8 mouse cellular contexts compared by ENCODE assay signal in genomic region chr7:45704730-45705442, GRCm38 (mm10). TPM values are rescaled to one million over a fixed set of nuclear protein-coding genes. Genes with fewer than 3 reads are reported as not detected.
DNase-seq lines count a peak whose midpoint lies in the region; ATAC-seq and TF ChIP-seq lines count a peak whose summit lies in the region.

Dbp (plus strand) TSS chr7:45705088.

- peak; percentile 79 for ATAC-seq in erythroid progenitor cell, adult 5-6 weeks (replicated peaks; ENCODE audit: low FRiP score, poor library complexity, severe bottlenecking)
- peak; percentile 91 for ATAC-seq in heart, embryonic 12.5 days (ENCODE audit: insufficient number of reproducible peaks, low FRiP score)
- peak; percentile 78 for ATAC-seq in kidney, postnatal 0 days (replicated peaks; ENCODE audit: low FRiP score, low read depth)
- ATAC-seq in liver, embryonic 12.5 days = peak; percentile 82
- ATAC-seq in stomach, embryonic 15.5 days (ENCODE audit: insufficient read depth, low FRiP score, low read depth) = peak; percentile 88

- peak within 1 kb of the TSS; percentile 91 for H3K9ac ChIP-seq in heart, embryonic 12.5 days
- H3K9ac ChIP-seq in kidney, postnatal 0 days (ENCODE audit: low read depth, low read length) = peak within 1 kb of the TSS; percentile 87
- peak within 1 kb of the TSS; percentile 81 for H3K9ac ChIP-seq in liver, embryonic 12.5 days
- H3K9ac ChIP-seq in stomach, embryonic 15.5 days = peak within 1 kb of the TSS; percentile 33

- H3K4me2 ChIP-seq in heart, embryonic 12.5 days = peak within 1 kb of the TSS; percentile 95
- peak within 1 kb of the TSS; percentile 93 for H3K4me2 ChIP-seq in kidney, postnatal 0 days (ENCODE audit: low read length)
- H3K4me2 ChIP-seq in liver, embryonic 12.5 days = peak within 1 kb of the TSS; percentile 100
- H3K4me2 ChIP-seq in stomach, embryonic 15.5 days = peak within 1 kb of the TSS; percentile 99

- no peaks in the 10 kb centered on the region for H3K79me3 ChIP-seq in C2C12 (ENCODE audit: low read depth)

- peak within 1 kb of the TSS; percentile 40 for H3ac ChIP-seq in C2C12 (ENCODE audit: control insufficient read depth, insufficient read length, low read depth)

- no peaks in the 10 kb centered on the region for H3K9me3 ChIP-seq in heart, embryonic 12.5 days (replicated peaks)
- H3K9me3 ChIP-seq in kidney, postnatal 0 days (replicated peaks; ENCODE audit: low read length) = no peaks in the 10 kb centered on the region
- no peaks in the 10 kb centered on the region for H3K9me3 ChIP-seq in liver, embryonic 12.5 days (replicated peaks)
- no peaks in the 10 kb centered on the region for H3K9me3 ChIP-seq in stomach, embryonic 15.5 days

- peak within 1 kb of the TSS; percentile 37 for H3K4me3 ChIP-seq in C2C12 (ENCODE audit: insufficient read depth, poor library complexity, severe bottlenecking)
- peak within 1 kb of the TSS; percentile 69 for H3K4me3 ChIP-seq in heart, embryonic 12.5 days
- peak within 1 kb of the TSS; percentile 63 for H3K4me3 ChIP-seq in kidney, postnatal 0 days (replicated peaks; ENCODE audit: low read depth, low read length)
- H3K4me3 ChIP-seq in liver, embryonic 12.5 days = peak within 1 kb of the TSS; percentile 71
- H3K4me3 ChIP-seq in stomach, embryonic 15.5 days (replicated peaks) = peak within 1 kb of the TSS; percentile 69

- no peaks in the 10 kb centered on the region for H3K36me3 ChIP-seq in C2C12 (ENCODE audit: control insufficient read depth, insufficient read depth)
- peaks cover 4% of the 10 kb centered on the region for H3K36me3 ChIP-seq in heart, embryonic 12.5 days
- H3K36me3 ChIP-seq in kidney, postnatal 0 days (ENCODE audit: insufficient read depth, low read length) = 0 out of 2 replicates have a peak, but pooled peaks cover 3% of the 10 kb centered on the region
- H3K36me3 ChIP-seq in liver, embryonic 12.5 days = peaks cover 7% of the 10 kb centered on the region
- H3K36me3 ChIP-seq in stomach, embryonic 15.5 days = no peaks in the 10 kb centered on the region

- peaks cover 64% of the 10 kb centered on the region for H3K4me1 ChIP-seq in heart, embryonic 12.5 days (replicated peaks)
- H3K4me1 ChIP-seq in kidney, postnatal 0 days (replicated peaks; ENCODE audit: insufficient read depth, low read length) = peaks cover 25% of the 10 kb centered on the region
- peaks cover 65% of the 10 kb centered on the region for H3K4me1 ChIP-seq in liver, embryonic 12.5 days
- peaks cover 55% of the 10 kb centered on the region for H3K4me1 ChIP-seq in stomach, embryonic 15.5 days

- DNase-seq in brain, embryonic 14.5 days (ENCODE audit: low read depth) = peak; percentile 100
- peak; percentile 99 for DNase-seq in kidney, postnatal 0 days (ENCODE audit: low spot score)
- peak; percentile 98 to 99 for DNase-seq in natural killer cell, adult 2 months (ENCODE audit: low spot score in 2 of 2)

- TF ChIP-seq POLR2A in brain, embryonic 14.5 days (IDR thresholded peaks at IDR 0.05; ENCODE audit: borderline replicate concordance, extremely low read depth, insufficient read depth, insufficient read length, poor library complexity, severe bottlenecking) = no peak

- TF ChIP-seq CTCF in C2C12 (IDR thresholded peaks at IDR 0.05; ENCODE audit: control insufficient read depth, insufficient read depth, insufficient read length) = no peak
- no peak for TF ChIP-seq CTCF in brain, embryonic 14.5 days (IDR thresholded peaks at IDR 0.05; ENCODE audit: borderline replicate concordance, extremely low read depth, insufficient read depth, insufficient read length)
- TF ChIP-seq CTCF in kidney, postnatal 0 days (IDR thresholded peaks at IDR 0.05; ENCODE audit: low read depth) = peak; percentile 16; the same call in 1 of the 2 replicates

- H3K79me2 ChIP-seq in C2C12 (ENCODE audit: control insufficient read depth, insufficient read depth) = no peaks in the 10 kb centered on the region

- H3K27ac ChIP-seq in heart, embryonic 12.5 days (ENCODE audit: poor library complexity, severe bottlenecking) = peak within 1 kb of the TSS; percentile 87
- H3K27ac ChIP-seq in kidney, postnatal 0 days = peak within 1 kb of the TSS; percentile 85
- H3K27ac ChIP-seq in liver, embryonic 12.5 days = peak within 1 kb of the TSS; percentile 73
- peak within 1 kb of the TSS; percentile 95 for H3K27ac ChIP-seq in stomach, embryonic 15.5 days

- peaks cover 8% of the 10 kb centered on the region for H3K27me3 ChIP-seq in C2C12 (ENCODE audit: control insufficient read depth, insufficient read depth, insufficient read length)
- peaks cover 15% of the 10 kb centered on the region for H3K27me3 ChIP-seq in heart, embryonic 12.5 days (replicated peaks)
- H3K27me3 ChIP-seq in kidney, postnatal 0 days (ENCODE audit: insufficient read depth, low read length) = peaks cover 6% of the 10 kb centered on the region; the same call in 1 of the 2 replicates
- peaks cover 37% of the 10 kb centered on the region for H3K27me3 ChIP-seq in liver, embryonic 12.5 days (replicated peaks)
- H3K27me3 ChIP-seq in stomach, embryonic 15.5 days (replicated peaks) = peaks cover 6% of the 10 kb centered on the region

- WGBS in heart, embryonic 12.5 days = under 1% methylated on average over 36 of the region's 36 CpGs
- under 1% methylated on average over 36 of the region's 36 CpGs for WGBS in kidney, postnatal 0 days
- WGBS in liver, embryonic 12.5 days (ENCODE audit: insufficient replicate concordance) = under 1% methylated on average over 36 of the region's 36 CpGs
- under 1% methylated on average over 36 of the region's 36 CpGs for WGBS in stomach, embryonic 15.5 days

TF ChIP-seq in C2C12, 6 proteins besides CTCF, POLR2A, EP300 and RAD21:
- peak; percentile 63 for TF ChIP-seq MAX (IDR thresholded peaks at IDR 0.05)
- no peak for TF ChIP-seq MYOD1 (IDR thresholded peaks at IDR 0.05; ENCODE audit: control insufficient read depth, insufficient read length, low read depth)
- no peak for TF ChIP-seq MYOG (IDR thresholded peaks at IDR 0.05; ENCODE audit: control insufficient read depth, extremely low read depth, insufficient read length)
- peak; percentile 73 for TF ChIP-seq USF1 (IDR thresholded peaks at IDR 0.05; ENCODE audit: low read depth)
- TF ChIP-seq CEBPB (IDR thresholded peaks at IDR 0.05; ENCODE audit: low read depth) = peak; percentile 28
- TF ChIP-seq FOSL1 (IDR thresholded peaks at IDR 0.05; ENCODE audit: insufficient read depth, low read length, poor library complexity, severe bottlenecking) = no peak

RNA-seq across cellular contexts. Expression of gene Dbp, which starts in this region (rescaled TPM):
- 5.6 TPM for polyA plus RNA-seq in C2C12 (2012; fragmentation: generic; extraction: Trizol)
- 7.6 and 8.4 TPM in 2 replicates for polyA plus RNA-seq in brain, embryonic 14.5 days (2012; rRNA removed)
- total RNA-seq in erythroid progenitor cell, adult 5-6 weeks (2015; ENCODE audit: low replicate concordance) = 1.3 and 2.5 TPM in 2 replicates
- 1.7 and 2.6 TPM in 2 replicates for total RNA-seq in erythroid progenitor cell, adult 5-6 weeks (2017; ENCODE audit: low replicate concordance)
- polyA plus RNA-seq in heart, embryonic 12.5 days (2016; fragmentation: Nextera tagmentation; extraction: Ambion mirVana) = 4.1 and 5.3 TPM in 2 replicates
- 8.4 and 8.6 TPM in 2 replicates for polyA plus RNA-seq in kidney, postnatal 0 days (2015; fragmentation: Nextera tagmentation; extraction: Ambion mirVana)
- polyA plus RNA-seq in liver, embryonic 12.5 days (2016; fragmentation: Nextera tagmentation; extraction: Ambion mirVana) = 1.1 and 1.8 TPM in 2 replicates
- 2.8 and 4.4 TPM in 2 replicates for polyA plus RNA-seq in stomach, embryonic 15.5 days (2015; fragmentation: Nextera tagmentation; extraction: Ambion mirVana)

Comparison
In these comparisons a context has a peak if more than half of its experiments do, and no peak if none do; other contexts are left out.
1. Peak in every context shown above with its lines: DNase-seq, ATAC-seq, H3K4me3 ChIP-seq and H3K27ac ChIP-seq.
2. H3K9ac ChIP-seq: peak in every context shown above with its lines; median percentile 91 in heart, embryonic 12.5 days; 87 in kidney, postnatal 0 days; 81 in liver, embryonic 12.5 days; 33 in stomach, embryonic 15.5 days.